Mouse (Mus musculus) small intestine, adult 2 months (tissue): ENCODE data around the gene Gfod2.

Source experiments
- CTCF ChIP-seq: fragments of 200-500 bp; IDR thresholded peaks from 2 replicates; pipeline ENCODE4 v1.5.1; 2012; ENCODE audit warnings: low read depth, mild to moderate bottlenecking, control low read depth, inconsistent platforms, low read length, moderate library complexity, mixed read lengths; ENCODE audit not compliant: insufficient replicate concordance, insufficient read length; ENCODE audit errors: extremely low read depth
- POLR2A ChIP-seq: fragments of 200-500 bp; IDR thresholded peaks from 2 replicates; pipeline ENCODE4 v1.6.1; 2012; ENCODE audit warnings: low read depth, mild to moderate bottlenecking, control low read depth, inconsistent platforms, low read length, moderate library complexity

DNA sequence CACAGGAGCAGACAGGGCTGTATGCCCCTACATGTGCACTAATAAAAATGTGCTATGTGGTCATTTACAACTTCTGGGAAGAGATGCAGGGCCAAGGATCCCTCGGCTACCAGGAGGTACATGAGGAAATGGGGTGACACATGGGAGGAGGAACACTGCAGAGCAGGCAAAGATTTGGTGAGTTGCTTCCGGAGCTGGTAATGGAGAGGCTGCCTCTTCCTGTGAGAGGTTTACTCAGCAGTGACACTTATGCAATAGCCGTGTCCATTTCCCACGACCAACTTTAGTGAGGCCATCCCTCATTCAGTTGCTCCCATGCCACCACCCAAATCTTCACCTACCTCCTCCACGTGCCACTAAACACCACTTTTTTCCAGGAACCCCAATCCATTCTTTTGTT, 21.8 kb upstream of the Gfod2 start:
- no peak for TF ChIP-seq CTCF
- TF ChIP-seq POLR2A = no peak
